Mouse (Mus musculus): ENCODE measurements around the gene Mapk9. TPM values are rescaled to one million over a fixed set of nuclear protein-coding genes. Genes with fewer than 3 reads are reported as not detected.

Mapk9 gene
- polyA plus RNA-seq, 2 experiments = 11.9 to 18.5 TPM

DNA sequence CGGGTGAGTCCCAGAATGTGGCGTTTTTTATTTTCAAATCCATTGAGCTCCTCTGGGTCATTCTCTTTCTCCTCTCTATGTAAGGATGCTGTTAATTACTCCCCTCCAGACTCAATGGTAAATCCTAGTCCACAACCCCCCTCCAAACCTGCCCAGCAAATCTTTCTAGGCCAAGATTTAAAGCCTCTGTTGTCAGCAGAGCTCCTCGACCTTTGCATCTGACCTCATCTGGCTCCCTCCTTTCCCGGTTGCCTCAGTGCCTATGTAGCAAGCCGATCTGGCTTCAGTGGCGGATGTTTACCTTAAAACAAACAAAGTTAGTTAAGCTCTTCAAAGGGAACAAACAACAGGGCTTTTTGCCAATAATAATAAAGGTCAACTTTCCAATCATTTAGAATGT lies 19.3 kb upstream of the Mapk9 start:
- Histone ChIP-seq H3K27me3 (ENCODE audit: control insufficient read depth, insufficient read depth, low read length) (no peaks in the 10 kb centered on the region), H3K4me2 (ENCODE audit: low read depth) (no peak overlapping the region), H3K27ac (no peak overlapping the region), H3K4me1 (replicated peaks; ENCODE audit: control insufficient read depth in 2 of 2, insufficient read depth in 2 of 2, low read length in 1 of 2) (peaks cover 3 to 5% of the 10 kb centered on the region in 2 experiments; a peak in 3 of 4 replicates), H3K4me3 (ENCODE audit: insufficient read depth in 1 of 2, low read depth in 2 of 2, low read length in 2 of 2) (no peak overlapping the region), H3K9ac (replicated peaks) (no peak overlapping the region), H3K9me3 (ENCODE audit: control insufficient read depth, low read length) (no peaks in the 10 kb centered on the region), H3K36me3 (replicated peaks; ENCODE audit: control insufficient read depth, insufficient read depth, low read depth) (no peaks in the 10 kb centered on the region)
- ATAC-seq (ENCODE audit: insufficient read depth) = no peak
- 50% methylated on average over 6 of the region's 6 CpGs for WGBS (ENCODE audit: insufficient replicate concordance)
- no peak for DNase-seq (ENCODE audit: low read depth in 3 of 3, low spot score in 3 of 3)
- TF ChIP-seq CTCF (IDR thresholded peaks at IDR 0.05; ENCODE audit: low read depth) (no peak), EP300 (IDR thresholded peaks at IDR 0.05; ENCODE audit: low read depth) (no peak)

DNA sequence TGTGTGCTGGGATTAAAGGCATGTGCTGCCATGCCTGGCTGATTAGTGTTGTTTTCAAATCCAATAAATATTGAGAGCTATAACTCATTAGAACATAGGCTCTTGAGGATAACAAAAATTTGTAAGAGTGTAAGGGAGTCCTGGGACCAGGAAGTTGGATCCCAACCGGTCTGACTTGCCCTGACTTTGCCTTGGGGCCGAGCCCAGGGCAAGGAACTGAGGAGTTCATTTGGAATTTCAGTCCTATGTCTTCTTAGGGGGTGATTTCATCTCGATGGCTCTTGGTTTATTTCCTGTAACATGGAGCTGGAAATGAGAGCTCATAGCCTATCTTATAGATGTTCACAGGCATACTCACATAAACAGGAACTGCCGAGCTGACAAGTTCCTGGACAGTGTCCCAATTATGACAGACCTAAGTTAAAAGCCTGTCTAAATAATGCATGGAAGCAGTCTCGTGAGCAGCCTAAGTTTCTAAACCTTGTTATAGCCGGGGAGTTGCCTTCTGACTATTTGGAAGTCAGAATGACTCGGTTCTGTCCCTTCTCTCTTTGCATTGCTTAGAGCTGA lies 17.3 kb upstream of the Mapk9 start:
- no peak overlapping the region for H3K4me3 ChIP-seq (ENCODE audit: insufficient read depth in 1 of 2, low read depth in 2 of 2, low read length in 2 of 2)
- DNase-seq (ENCODE audit: low read depth in 3 of 3, low spot score in 3 of 3) (no peak), ATAC-seq (ENCODE audit: insufficient read depth) (no peak)
- TF ChIP-seq EP300 (IDR thresholded peaks at IDR 0.05; ENCODE audit: low read depth) (no peak), CTCF (IDR thresholded peaks at IDR 0.05; ENCODE audit: low read depth) (no peak)
- H3K9me3 ChIP-seq (ENCODE audit: control insufficient read depth, low read length) = no peaks in the 10 kb centered on the region
- H3K27me3 ChIP-seq (ENCODE audit: control insufficient read depth, insufficient read depth, low read length) = no peaks in the 10 kb centered on the region
- H3K36me3 ChIP-seq (replicated peaks; ENCODE audit: control insufficient read depth, insufficient read depth, low read depth) = no peaks in the 10 kb centered on the region
- H3K9ac ChIP-seq (replicated peaks) = no peak overlapping the region
- 57% methylated on average over 7 of the region's 7 CpGs for WGBS (ENCODE audit: insufficient replicate concordance)
- no peak overlapping the region for H3K27ac ChIP-seq
- H3K4me1 ChIP-seq (replicated peaks; ENCODE audit: control insufficient read depth in 2 of 2, insufficient read depth in 2 of 2, low read length in 1 of 2) = no peaks in the 10 kb centered on the region; a peak in 1 of 4 replicates
- no peak overlapping the region for H3K4me2 ChIP-seq (ENCODE audit: low read depth)

DNA sequence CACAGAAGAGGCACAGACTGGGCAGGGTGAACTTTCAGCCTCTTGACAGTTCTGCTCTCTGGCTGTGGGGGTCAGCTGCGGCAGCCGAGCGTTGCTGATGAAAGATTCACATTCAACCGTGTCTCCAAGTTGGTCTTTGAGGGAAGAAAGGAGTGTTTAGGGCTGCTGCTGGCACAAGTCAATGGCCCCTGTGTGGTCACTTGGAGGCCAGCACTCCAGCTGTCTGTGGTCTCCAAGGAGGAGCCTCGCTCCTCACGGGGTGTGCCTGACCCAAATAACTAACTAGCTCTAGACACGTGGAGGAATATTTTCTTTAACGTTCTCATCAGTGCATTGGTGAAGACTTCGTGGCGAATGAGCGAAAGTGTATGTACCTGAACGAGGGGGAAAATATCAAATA lies 14.6 kb upstream of the Mapk9 start:
- H3K36me3 ChIP-seq (replicated peaks; ENCODE audit: control insufficient read depth, insufficient read depth, low read depth) = no peaks in the 10 kb centered on the region
- 68% methylated on average over 12 of the region's 12 CpGs for WGBS (ENCODE audit: insufficient replicate concordance)
- H3K4me3 ChIP-seq (ENCODE audit: insufficient read depth in 1 of 2, low read depth in 2 of 2, low read length in 2 of 2) = no peak overlapping the region
- ATAC-seq (ENCODE audit: insufficient read depth) = no peak
- no peak overlapping the region for H3K9ac ChIP-seq (replicated peaks)
- TF ChIP-seq EP300 (IDR thresholded peaks at IDR 0.05; ENCODE audit: low read depth) (no peak), CTCF (IDR thresholded peaks at IDR 0.05; ENCODE audit: low read depth) (no peak)
- no peaks in the 10 kb centered on the region; a peak in 1 of 4 replicates for H3K4me1 ChIP-seq (replicated peaks; ENCODE audit: control insufficient read depth in 2 of 2, insufficient read depth in 2 of 2, low read length in 1 of 2)
- DNase-seq (ENCODE audit: low read depth in 3 of 3, low spot score in 3 of 3) = no peak
- H3K4me2 ChIP-seq (ENCODE audit: low read depth) = no peak overlapping the region
- H3K27me3 ChIP-seq (ENCODE audit: control insufficient read depth, insufficient read depth, low read length) = no peaks in the 10 kb centered on the region
- no peaks in the 10 kb centered on the region for H3K9me3 ChIP-seq (ENCODE audit: control insufficient read depth, low read length)
- H3K27ac ChIP-seq = no peak overlapping the region

DNA sequence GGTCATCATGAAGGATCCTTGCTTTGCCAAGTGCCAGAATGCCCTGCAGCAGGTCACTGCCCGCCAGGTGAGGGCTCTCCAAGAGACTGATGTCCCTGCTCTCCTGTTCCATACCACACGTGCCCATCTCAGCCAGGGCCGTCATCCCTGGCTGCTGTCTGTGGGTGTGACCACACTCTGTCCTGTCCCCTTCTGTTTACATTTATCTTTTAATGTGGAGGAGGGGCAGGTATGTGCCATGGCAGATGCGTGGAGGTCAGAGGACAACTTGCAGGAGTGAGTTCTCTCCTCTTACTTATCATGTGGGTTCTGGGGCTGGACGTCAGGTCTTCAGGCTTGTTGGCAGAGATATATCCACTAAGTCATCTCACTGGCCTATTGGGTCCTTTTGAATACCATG lies 13.6 kb upstream of the Mapk9 start:
- 57% methylated on average over 5 of the region's 5 CpGs for WGBS (ENCODE audit: insufficient replicate concordance)
- ATAC-seq (ENCODE audit: insufficient read depth) = no peak

DNA sequence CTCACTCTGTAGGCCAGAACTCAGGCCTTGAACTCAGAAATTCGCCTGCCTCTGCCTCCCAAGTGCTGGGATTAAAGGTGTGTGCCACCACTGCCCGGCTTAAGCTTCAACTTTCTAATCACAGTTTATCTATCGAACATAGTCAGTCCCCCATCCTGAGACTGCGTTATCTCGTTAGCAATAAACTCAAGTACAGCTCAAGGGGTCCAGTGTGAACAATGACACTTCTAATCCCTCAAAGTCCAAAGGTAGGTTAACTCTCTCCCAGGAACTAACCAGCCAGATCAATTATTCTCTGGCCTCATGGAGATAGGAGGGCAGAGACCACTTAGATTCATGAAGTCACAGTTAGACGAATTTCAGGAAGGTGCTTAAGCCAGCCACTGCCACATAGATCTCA lies 12.3 kb upstream of the Mapk9 start:
- ATAC-seq (ENCODE audit: insufficient read depth) = no peak
- Histone ChIP-seq H3K27ac (no peak overlapping the region), H3K4me1 (replicated peaks; ENCODE audit: control insufficient read depth in 2 of 2, insufficient read depth in 2 of 2, low read length in 1 of 2) (peaks cover 0 to 2% of the 10 kb centered on the region in 2 experiments; a peak in 2 of 4 replicates), H3K9ac (replicated peaks) (no peak overlapping the region), H3K4me3 (ENCODE audit: insufficient read depth in 1 of 2, low read depth in 2 of 2, low read length in 2 of 2) (no peak overlapping the region), H3K9me3 (ENCODE audit: control insufficient read depth, low read length) (no peaks in the 10 kb centered on the region), H3K27me3 (ENCODE audit: control insufficient read depth, insufficient read depth, low read length) (no peaks in the 10 kb centered on the region), H3K4me2 (ENCODE audit: low read depth) (no peak overlapping the region), H3K36me3 (replicated peaks; ENCODE audit: control insufficient read depth, insufficient read depth, low read depth) (no peaks in the 10 kb centered on the region)
- WGBS (ENCODE audit: insufficient replicate concordance) = 59% methylated on average over 6 of the region's 6 CpGs
- no peak for DNase-seq (ENCODE audit: low read depth in 3 of 3, low spot score in 3 of 3)
- TF ChIP-seq EP300 (IDR thresholded peaks at IDR 0.05; ENCODE audit: low read depth) (no peak), CTCF (IDR thresholded peaks at IDR 0.05; ENCODE audit: low read depth) (no peak)

More for the DNA sequence above, 13.6 kb upstream of the Mapk9 start:
- Histone ChIP-seq H3K9me3 (ENCODE audit: control insufficient read depth, low read length) (no peaks in the 10 kb centered on the region), H3K4me1 (replicated peaks; ENCODE audit: control insufficient read depth in 2 of 2, insufficient read depth in 2 of 2, low read length in 1 of 2) (peaks cover 0 to under 1% of the 10 kb centered on the region in 2 experiments; a peak in 2 of 4 replicates), H3K36me3 (replicated peaks; ENCODE audit: control insufficient read depth, insufficient read depth, low read depth) (no peaks in the 10 kb centered on the region), H3K4me2 (ENCODE audit: low read depth) (no peak overlapping the region), H3K27me3 (ENCODE audit: control insufficient read depth, insufficient read depth, low read length) (no peaks in the 10 kb centered on the region), H3K9ac (replicated peaks) (no peak overlapping the region), H3K27ac (no peak overlapping the region), H3K4me3 (ENCODE audit: insufficient read depth in 1 of 2, low read depth in 2 of 2, low read length in 2 of 2) (no peak overlapping the region)
- no peak for DNase-seq (ENCODE audit: low read depth in 3 of 3, low spot score in 3 of 3)
- TF ChIP-seq EP300 (IDR thresholded peaks at IDR 0.05; ENCODE audit: low read depth) = no peak

Data from liver, embryonic 14.5 days (tissue).